Mouse (Mus musculus): ENCODE data around the gene Tmem131.
A peak's percentile ranks its signal among the peaks of the same experiment; 100 is the strongest.

The Tmem131 gene

GRCm38 (mm10) chr1:36784365-36785134 lies 158.9 kb downstream of the Tmem131 start:
- peak; percentile 71 to 73 for DNase-seq (ENCODE audit: low spot score in 2 of 2)

DNA sequence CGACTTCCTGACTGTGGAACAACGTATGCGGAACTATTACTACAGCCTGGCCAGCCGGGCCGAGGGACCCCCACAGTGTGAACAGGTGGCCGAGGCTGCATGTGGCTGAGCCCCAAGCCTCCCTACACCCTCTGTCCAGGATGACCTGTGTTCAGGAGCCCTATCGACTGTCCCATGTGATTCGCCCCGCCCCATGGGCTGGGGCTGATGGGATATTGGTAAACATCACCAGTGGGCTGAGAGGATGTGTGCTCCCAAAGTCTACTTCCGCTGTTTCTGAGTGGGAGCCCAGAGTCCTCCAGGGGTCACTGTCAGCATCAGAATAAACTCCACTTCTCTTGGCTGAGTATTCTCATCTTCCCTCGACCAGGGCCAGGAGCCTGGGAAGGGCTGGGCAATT lies 161.0 kb downstream of the Tmem131 start:
- no peak for DNase-seq (ENCODE audit: low spot score in 2 of 2)

DNA sequence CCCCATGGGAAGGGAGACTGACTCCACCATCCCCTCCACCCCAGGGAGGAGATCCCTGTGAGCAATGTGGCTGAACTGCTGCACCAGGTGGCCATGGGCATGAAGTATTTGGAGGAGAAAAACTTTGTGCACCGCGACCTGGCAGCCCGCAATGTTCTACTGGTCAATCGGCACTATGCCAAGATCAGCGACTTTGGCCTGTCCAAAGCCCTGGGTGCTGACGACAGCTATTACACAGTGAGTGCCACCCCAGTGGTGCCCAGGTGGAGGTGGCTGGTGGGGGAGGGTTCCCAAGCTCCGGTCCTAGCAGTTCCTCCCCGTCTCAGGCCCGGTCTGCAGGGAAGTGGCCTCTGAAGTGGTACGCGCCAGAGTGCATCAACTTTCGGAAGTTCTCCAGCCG lies 162.7 kb downstream of the Tmem131 start:
- no peak for DNase-seq (ENCODE audit: low spot score in 2 of 2)

- DNase-seq (ENCODE audit: low spot score in 2 of 2), result no peak
These were observed 171.1 kb downstream of the Tmem131 start for GRCm38 (mm10) chr1:36772198-36772934.

DNA sequence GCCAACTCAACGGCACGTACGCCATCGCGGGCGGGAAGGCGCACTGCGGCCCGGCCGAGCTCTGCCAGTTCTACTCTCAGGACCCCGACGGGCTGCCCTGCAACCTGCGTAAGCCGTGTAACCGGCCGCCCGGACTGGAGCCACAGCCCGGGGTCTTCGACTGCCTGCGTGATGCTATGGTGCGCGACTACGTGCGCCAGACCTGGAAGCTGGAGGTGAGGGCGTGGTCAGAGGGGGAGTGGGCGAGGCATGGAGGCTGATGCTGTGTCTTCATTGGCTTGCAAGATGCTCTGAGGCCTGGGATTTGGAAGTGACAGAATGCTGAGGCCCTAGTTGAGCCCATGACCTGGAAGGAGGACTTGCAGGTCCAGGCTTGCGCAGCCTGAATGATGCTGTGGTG lies 172.5 kb downstream of the Tmem131 start:
- no peak for DNase-seq (ENCODE audit: low spot score in 2 of 2)

GRCm38 (mm10) chr1:36769951-36770350 lies 173.5 kb downstream of the Tmem131 start:
- no peak for DNase-seq (ENCODE audit: low spot score in 2 of 2)

DNA sequence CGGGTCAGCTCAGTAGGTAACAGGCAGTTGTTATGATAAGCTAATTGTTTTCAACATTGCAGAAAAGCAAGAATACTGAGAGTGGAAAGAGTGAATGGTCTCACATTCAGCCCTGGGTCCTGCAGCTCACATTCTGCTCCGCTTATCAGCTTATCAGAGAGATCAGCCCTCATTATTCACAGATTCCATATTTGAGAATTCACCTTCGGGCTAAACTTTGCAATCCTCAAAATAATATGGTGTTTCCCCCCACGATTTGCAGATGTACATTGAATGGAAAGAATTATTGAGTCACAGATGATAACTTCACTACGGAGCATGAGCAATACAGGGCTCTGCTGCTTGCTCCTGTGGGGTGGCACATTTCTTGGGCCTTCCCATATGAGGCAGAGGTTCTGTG lies 174.7 kb downstream of the Tmem131 start:
- DNase-seq (ENCODE audit: low spot score in 2 of 2), result no peak

- DNase-seq (ENCODE audit: low spot score in 2 of 2), result no peak
These were observed 176.1 kb downstream of the Tmem131 start for GRCm38 (mm10) chr1:36767321-36767720.

DNA sequence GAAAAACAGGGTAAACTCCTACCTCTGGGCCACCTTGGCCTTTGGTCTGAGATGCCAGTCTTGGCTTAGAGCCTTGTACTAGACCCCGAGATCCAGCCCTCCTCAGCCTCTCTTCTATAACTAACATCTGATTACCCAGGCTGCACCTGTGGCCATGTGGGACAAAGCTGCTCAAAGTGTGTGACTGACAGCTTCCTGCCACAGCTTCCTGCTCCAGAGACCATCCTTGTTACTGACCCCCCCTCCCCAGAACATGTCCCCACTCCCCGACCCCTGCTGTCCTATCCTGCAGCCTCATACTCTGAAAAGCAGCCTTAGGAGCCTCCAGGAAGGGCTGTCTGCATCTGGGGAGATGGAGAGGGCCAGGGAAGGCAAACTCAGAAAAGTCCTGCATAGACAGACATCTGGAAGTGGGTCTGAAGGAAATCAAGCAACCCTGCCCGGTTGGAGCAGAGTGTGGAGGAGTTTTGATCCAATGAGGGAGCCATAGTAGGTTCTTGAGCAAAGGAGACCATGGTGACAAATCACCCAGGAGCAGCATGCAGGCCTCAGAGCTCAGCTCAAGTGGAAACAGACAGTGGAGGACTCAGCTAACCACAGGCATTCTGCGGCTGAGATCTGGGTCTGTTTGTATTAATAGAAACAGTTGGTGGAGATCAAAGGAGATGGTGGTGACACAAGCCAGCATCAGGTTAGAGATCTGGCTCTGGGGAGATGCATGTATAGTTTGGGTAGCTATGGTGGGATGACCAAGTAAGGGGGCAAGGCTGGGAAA lies 176.8 kb downstream of the Tmem131 start:
- no peak for DNase-seq (ENCODE audit: low spot score in 2 of 2)

- DNase-seq (ENCODE audit: low spot score in 2 of 2), result no peak
These were observed 181.9 kb downstream of the Tmem131 start, which contains the start of gene Zap70 for GRCm38 (mm10) chr1:36761568-36761967. Zap70 (plus strand) TSS chr1:36761798.

- no peak for DNase-seq (ENCODE audit: low spot score in 2 of 2)
These were observed 182.4 kb downstream of the Tmem131 start for GRCm38 (mm10) chr1:36761061-36761460.

- no peak for DNase-seq (ENCODE audit: low spot score in 2 of 2)
These were observed 183.1 kb downstream of the Tmem131 start for GRCm38 (mm10) chr1:36760401-36760800.

DNA sequence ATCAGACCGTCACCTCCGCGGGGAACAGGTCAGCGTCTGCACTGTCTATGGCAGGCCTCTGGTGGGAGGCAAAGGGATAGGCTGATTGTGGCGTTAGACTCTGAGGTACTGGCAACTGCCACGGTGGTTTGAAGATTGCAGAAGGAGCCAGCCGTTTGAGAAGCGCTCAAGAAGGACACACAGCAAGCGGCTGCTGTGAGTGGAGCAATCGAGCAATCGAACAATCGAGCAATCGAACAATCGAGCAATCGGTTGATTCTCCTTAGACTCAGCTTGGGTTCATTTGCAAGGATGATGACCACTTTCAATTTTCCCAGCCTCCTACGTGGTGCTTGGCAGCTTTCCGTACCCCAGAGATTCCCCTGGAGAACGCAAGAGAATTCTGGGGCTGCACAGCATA lies 184.4 kb downstream of the Tmem131 start:
- DNase-seq (ENCODE audit: low spot score in 2 of 2), result no peak

- no peak for DNase-seq (ENCODE audit: low spot score in 2 of 2)
These were observed 184.9 kb downstream of the Tmem131 start for GRCm38 (mm10) chr1:36758553-36758952.

DNA sequence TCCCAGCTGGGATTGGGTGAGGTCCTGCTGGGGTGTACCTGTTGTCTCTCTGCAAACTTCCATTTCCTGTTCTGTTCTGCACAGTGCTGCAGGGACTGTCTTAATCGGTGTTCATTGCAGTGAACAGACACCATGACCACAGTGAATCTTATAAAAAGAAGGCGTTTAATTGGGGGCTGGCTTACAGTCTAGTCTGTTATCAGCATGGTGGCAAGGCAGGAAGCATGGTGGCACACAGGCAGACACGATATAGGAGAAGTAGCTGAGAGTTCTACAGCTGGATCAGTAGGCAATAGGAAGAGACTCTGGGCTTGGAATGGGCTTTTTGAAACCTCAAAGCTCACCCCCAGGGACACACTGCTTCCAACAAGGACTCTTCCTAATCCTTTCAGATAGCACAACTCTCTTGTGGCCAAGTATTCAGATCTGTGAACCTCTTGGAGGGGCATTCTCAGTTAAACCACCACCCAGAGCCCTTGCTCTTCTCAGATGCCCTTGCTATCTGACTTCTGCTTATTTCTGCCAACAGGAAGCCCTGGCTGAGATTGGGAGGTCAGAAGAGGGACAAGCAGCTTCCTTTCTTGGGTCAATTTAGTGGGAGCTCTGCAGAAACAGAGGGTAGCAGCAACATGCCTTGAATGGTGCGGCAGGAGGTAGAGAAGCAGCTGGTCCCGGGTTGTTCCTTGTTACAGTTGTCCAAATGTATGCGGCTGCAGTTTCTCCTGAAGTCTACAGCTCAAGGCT lies 189.4 kb downstream of the Tmem131 start:
- no peak for DNase-seq (ENCODE audit: low spot score in 2 of 2)

- DNase-seq (ENCODE audit: low spot score in 2 of 2), result no peak
These were observed 197.0 kb downstream of the Tmem131 start for GRCm38 (mm10) chr1:36746452-36746851.

- no peak for DNase-seq (ENCODE audit: low spot score in 2 of 2)
These were observed 197.8 kb downstream of the Tmem131 start for GRCm38 (mm10) chr1:36745661-36746060.

DNA sequence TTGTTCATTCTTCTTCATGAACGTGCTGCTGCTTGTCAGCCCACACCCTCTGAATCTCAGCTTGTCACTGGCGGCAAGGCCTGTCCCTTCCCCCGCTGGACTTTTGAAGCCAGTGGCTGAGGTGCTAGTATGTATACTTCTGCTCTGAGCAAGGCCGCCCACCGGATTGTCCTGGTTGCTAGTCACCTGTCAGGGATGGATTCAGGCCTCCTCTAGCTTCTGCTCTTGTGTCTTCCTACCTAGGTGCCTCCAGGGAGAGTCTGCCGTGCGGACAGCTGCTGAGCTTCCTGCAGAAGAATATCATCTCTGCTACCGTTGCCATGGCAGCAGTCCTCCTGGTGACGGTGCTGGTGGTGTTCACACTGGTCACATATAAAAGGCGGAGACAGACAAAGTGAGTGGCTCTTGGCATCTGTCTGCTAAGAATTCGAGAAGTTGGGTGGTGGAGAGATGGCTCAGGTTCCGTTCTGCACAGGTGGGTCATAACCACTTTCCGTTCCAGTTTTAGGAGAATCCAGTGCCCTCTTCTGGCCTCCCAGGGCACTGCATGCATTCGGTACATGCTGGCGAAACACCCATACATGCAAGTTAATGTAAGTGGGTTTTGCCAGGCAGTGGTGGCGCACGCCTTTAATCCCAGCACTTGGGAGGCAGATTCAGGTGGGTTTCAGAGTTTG lies 199.1 kb downstream of the Tmem131 start:
- DNase-seq (ENCODE audit: low spot score in 2 of 2), result peak; percentile 68 to 79

DNA sequence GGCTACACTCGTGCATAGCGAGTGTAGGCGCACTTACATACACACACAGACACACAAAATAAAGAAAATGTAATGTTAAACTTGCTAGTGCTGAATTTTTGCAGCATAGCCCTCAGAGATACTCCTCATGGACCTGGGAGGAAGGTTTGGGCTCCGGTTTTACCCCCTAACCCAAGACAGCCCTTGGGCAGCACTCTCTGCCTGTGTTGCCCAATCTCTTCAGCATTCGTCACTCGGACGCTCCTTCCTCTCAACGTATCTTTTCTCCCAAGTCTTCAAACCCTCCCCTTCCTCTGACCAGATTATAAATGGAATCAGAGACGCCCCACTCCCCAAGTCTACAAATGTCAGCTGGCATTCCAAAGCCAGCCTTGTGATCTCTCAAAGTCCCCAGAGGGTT lies 200.4 kb downstream of the Tmem131 start:
- DNase-seq (ENCODE audit: low spot score in 2 of 2), result no peak

Measured in right cerebral cortex, postnatal 36 days (tissue).